In genomic region chr8:46551029-46551428, GRCm38 (mm10) we compare ENCODE assay signal across 8 mouse cellular contexts. TPM values are rescaled to one million over a fixed set of nuclear protein-coding genes. Genes with fewer than 3 reads are reported as not detected.
DNase-seq lines count a peak whose midpoint lies in the region; ATAC-seq and TF ChIP-seq lines count a peak whose summit lies in the region.

No protein-coding gene starts in this region.

- ATAC-seq in erythroid progenitor cell, adult 5-6 weeks (replicated peaks; ENCODE audit: low FRiP score, poor library complexity, severe bottlenecking), result peak; percentile 35
- ATAC-seq in neural tube, embryonic 15.5 days (ENCODE audit: low FRiP score), result no peak; the same call in 1 of the 2 replicates

- H3K4me1 ChIP-seq in kidney, adult 2 months (ENCODE audit: control insufficient read depth, insufficient read depth, low read length), result peaks cover 8% of the 10 kb centered on the region; the same call in 1 of the 2 replicates
- peaks cover 6 to 9% of the 10 kb centered on the region in 2 experiments; a peak in 3 of 4 replicates for H3K4me1 ChIP-seq in MEL (ENCODE audit: control insufficient read depth in 1 of 2, insufficient read depth in 2 of 2, low read length in 2 of 2)
- H3K4me1 ChIP-seq in limb, embryonic 10.5 days, result peaks cover 14% of the 10 kb centered on the region
- H3K4me1 ChIP-seq in neural tube, embryonic 15.5 days, result peaks cover 16% of the 10 kb centered on the region

- 42% methylated on average over 4 of the region's 4 CpGs for WGBS in kidney, adult 2 months
- 58% methylated on average over 4 of the region's 4 CpGs for WGBS in limb, embryonic 10.5 days
- WGBS in neural tube, embryonic 15.5 days, result 42% methylated on average over 4 of the region's 4 CpGs

- no peaks in the 10 kb centered on the region for H3K36me3 ChIP-seq in kidney, adult 2 months (ENCODE audit: control insufficient read depth, insufficient read depth, low read length)
- peaks cover 0 to 18% of the 10 kb centered on the region in 2 experiments; a peak in 2 of 4 replicates for H3K36me3 ChIP-seq in MEL (ENCODE audit: control insufficient read depth in 1 of 2, insufficient read depth in 2 of 2, low read length in 2 of 2)
- peaks cover 12% of the 10 kb centered on the region for H3K36me3 ChIP-seq in limb, embryonic 10.5 days
- H3K36me3 ChIP-seq in neural tube, embryonic 15.5 days, result no peaks in the 10 kb centered on the region

- H3K79me2 ChIP-seq in MEL (ENCODE audit: control insufficient read depth, insufficient read depth, low read length, poor library complexity), result peaks cover 8% of the 10 kb centered on the region; the same call in 1 of the 2 replicates

- H3K4me3 ChIP-seq in kidney, adult 2 months (ENCODE audit: insufficient read depth, low read depth, low read length), result no peak overlapping the region
- peak overlapping the region; percentile 31 to 72 for H3K4me3 ChIP-seq in MEL (ENCODE audit: control insufficient read depth in 1 of 2, insufficient read depth in 1 of 2, low read depth in 2 of 2, low read length in 2 of 2)
- peak overlapping the region; percentile 81 for H3K4me3 ChIP-seq in limb, embryonic 10.5 days
- peak overlapping the region; percentile 73 for H3K4me3 ChIP-seq in neural tube, embryonic 15.5 days (replicated peaks)

- no peaks in the 10 kb centered on the region for H3K9me3 ChIP-seq in MEL (replicated peaks; ENCODE audit: insufficient read depth, low read length)
- no peaks in the 10 kb centered on the region for H3K9me3 ChIP-seq in limb, embryonic 10.5 days (replicated peaks)
- H3K9me3 ChIP-seq in neural tube, embryonic 15.5 days (replicated peaks), result no peaks in the 10 kb centered on the region

- peak; percentile 75 to 77 for TF ChIP-seq EP300 in MEL (IDR thresholded peaks at IDR 0.05; ENCODE audit: low read depth in 1 of 2, low read length in 2 of 2)

- DNase-seq in kidney, adult 2 months, result peak; percentile 22
- no peak for DNase-seq in kidney, postnatal 14 days
- peak; percentile 84 for DNase-seq in MEL (ENCODE audit: low read depth, low spot score)
- no peak for DNase-seq in limb, embryonic 10.5 days (ENCODE audit: low spot score)
- no peak for DNase-seq in urinary bladder, postnatal 10 days (ENCODE audit: low spot score)
- DNase-seq in adrenal gland, adult 18-20 months (ENCODE audit: low spot score in 2 of 2), result no peak

- TF ChIP-seq POLR2A in kidney, adult 2 months (IDR thresholded peaks at IDR 0.05; ENCODE audit: low read depth, low read length), result no peak
- no peak for TF ChIP-seq POLR2A in MEL (IDR thresholded peaks at IDR 0.05; ENCODE audit: control insufficient read depth in 1 of 2, insufficient read depth in 1 of 2, low read depth in 1 of 2, low read length in 2 of 2, poor library complexity in 1 of 2)

- peak; percentile 2; the same call in 1 of the 2 replicates for TF ChIP-seq RAD21 in MEL (IDR thresholded peaks at IDR 0.05; ENCODE audit: low read depth, low read length)

- peak overlapping the region; percentile 86 for H3K4me2 ChIP-seq in neural tube, embryonic 15.5 days

- H3K9ac ChIP-seq in MEL (ENCODE audit: control insufficient read depth, low read depth, low read length, poor library complexity, severe bottlenecking), result peak overlapping the region; percentile 84
- no peak overlapping the region for H3K9ac ChIP-seq in neural tube, embryonic 15.5 days (replicated peaks)

- TF ChIP-seq CTCF in kidney, adult 2 months (conservative IDR thresholded peaks at IDR 0.05; ENCODE audit: insufficient read depth, insufficient read length, low read depth, low read length), result no peak
- TF ChIP-seq CTCF in MEL (IDR thresholded peaks at IDR 0.05 in 2 of 3, conservative IDR thresholded peaks at IDR 0.05 in 1 of 3; ENCODE audit: control insufficient read depth in 1 of 3, insufficient read depth in 1 of 3, low read depth in 2 of 3, low read length in 3 of 3, poor library complexity in 1 of 3, severe bottlenecking in 1 of 3), result no peak

- no peaks in the 10 kb centered on the region for H3K27me3 ChIP-seq in kidney, adult 2 months (replicated peaks; ENCODE audit: control insufficient read depth, insufficient read depth, low read length)
- H3K27me3 ChIP-seq in MEL (ENCODE audit: control insufficient read depth in 1 of 2, insufficient read depth in 2 of 2, low read length in 2 of 2), result no peaks in the 10 kb centered on the region
- H3K27me3 ChIP-seq in limb, embryonic 10.5 days (ENCODE audit: low read depth, poor library complexity, severe bottlenecking), result no peaks in the 10 kb centered on the region
- no peaks in the 10 kb centered on the region for H3K27me3 ChIP-seq in neural tube, embryonic 15.5 days (replicated peaks)

- no peak overlapping the region for H3K27ac ChIP-seq in kidney, adult 2 months (ENCODE audit: insufficient read depth, low read depth, low read length)
- H3K27ac ChIP-seq in MEL (ENCODE audit: control insufficient read depth, low read depth, low read length), result peak overlapping the region; percentile 96
- peak overlapping the region; percentile 81 for H3K27ac ChIP-seq in limb, embryonic 10.5 days
- H3K27ac ChIP-seq in neural tube, embryonic 15.5 days (replicated peaks), result peak overlapping the region; percentile 84; the same call in 1 of the 2 replicates

TF ChIP-seq in MEL, 35 proteins besides CTCF, POLR2A, EP300 and RAD21 (continues in another document):
- TF ChIP-seq KAT2A (conservative IDR thresholded peaks at IDR 0.05; ENCODE audit: low read depth, low read length) (no peak), NRF1 (IDR thresholded peaks at IDR 0.05; ENCODE audit: insufficient read depth, low read depth, low read length, poor library complexity, severe bottlenecking) (no peak), GABPA (IDR thresholded peaks at IDR 0.05; ENCODE audit: low read depth, low read length) (peak; percentile 78; the same call in 1 of the 2 replicates), ZC3H11A (IDR thresholded peaks at IDR 0.05; ENCODE audit: low read depth, low read length) (no peak), UBTF (IDR thresholded peaks at IDR 0.05; ENCODE audit: borderline replicate concordance, insufficient read depth, low read depth, low read length) (no peak), ZKSCAN1 (IDR thresholded peaks at IDR 0.05; ENCODE audit: low read depth, low read length) (no peak), ZMIZ1 (IDR thresholded peaks at IDR 0.05; ENCODE audit: low read depth, low read length) (no peak), MAFK (IDR thresholded peaks at IDR 0.05; ENCODE audit: borderline replicate concordance, low read depth, low read length) (peak; percentile 46; the same call in 1 of the 2 replicates), USF2 (IDR thresholded peaks at IDR 0.05; ENCODE audit: borderline replicate concordance in 1 of 2, insufficient read depth in 1 of 2, low read depth in 1 of 2, low read length in 2 of 2) (no peak), MYB (IDR thresholded peaks at IDR 0.05; ENCODE audit: low read depth, low read length) (no peak), TBP (IDR thresholded peaks at IDR 0.05; ENCODE audit: low read depth, low read length) (no peak), HCFC1 (IDR thresholded peaks at IDR 0.05; ENCODE audit: low read depth, low read length) (no peak), GATA1 (IDR thresholded peaks at IDR 0.05; ENCODE audit: low read depth, low read length) (peak; percentile 77), MYC (IDR thresholded peaks at IDR 0.05; ENCODE audit: low read depth, low read length) (no peak), ETS1 (IDR thresholded peaks at IDR 0.05; ENCODE audit: low read depth, low read length) (peak; percentile 80), MAZ (IDR thresholded peaks at IDR 0.05; ENCODE audit: low read depth, low read length) (no peak), ELF1 (IDR thresholded peaks at IDR 0.05; ENCODE audit: low read depth, low read length) (no peak), MXI1 (IDR thresholded peaks at IDR 0.05; ENCODE audit: low read depth, low read length) (no peak; the same call in 1 of the 2 replicates), POLR2AphosphoS5 (IDR thresholded peaks at IDR 0.05; ENCODE audit: borderline replicate concordance, low read depth, low read length) (no peak), ZNF384 (IDR thresholded peaks at IDR 0.05; ENCODE audit: low read depth, low read length) (no peak), TCF12 (IDR thresholded peaks at IDR 0.05; ENCODE audit: low read depth, low read length) (no peak; the same call in 1 of the 2 replicates), USF1 (IDR thresholded peaks at IDR 0.05; ENCODE audit: low read depth, low read length) (no peak), CHD2 (IDR thresholded peaks at IDR 0.05; ENCODE audit: low read length) (no peak), POLR2AphosphoS2 (IDR thresholded peaks at IDR 0.05; ENCODE audit: low read length) (peak; percentile 8; the same call in 1 of the 2 replicates), E2F4 (IDR thresholded peaks at IDR 0.05; ENCODE audit: borderline replicate concordance, low read depth, low read length) (no peak), MEF2A (IDR thresholded peaks at IDR 0.05; ENCODE audit: extremely low read depth, insufficient replicate concordance, low read depth, low read length, poor library complexity, severe bottlenecking) (no peak), JUND (IDR thresholded peaks at IDR 0.05; ENCODE audit: low read depth, low read length) (no peak), SIN3A (IDR thresholded peaks at IDR 0.05; ENCODE audit: low read length) (no peak), BHLHE40 (IDR thresholded peaks at IDR 0.05; ENCODE audit: borderline replicate concordance, low read depth, low read length) (no peak), RCOR1 (IDR thresholded peaks at IDR 0.05; ENCODE audit: low read depth, low read length) (peak; percentile 12; the same call in 1 of the 2 replicates), CHD1 (IDR thresholded peaks at IDR 0.05; ENCODE audit: low read depth, low read length) (no peak; the same call in 1 of the 2 replicates), NELFE (IDR thresholded peaks at IDR 0.05; ENCODE audit: low read depth, low read length) (no peak), SMC3 (IDR thresholded peaks at IDR 0.05; ENCODE audit: low read depth, low read length) (no peak), MAX (IDR thresholded peaks at IDR 0.05; ENCODE audit: low read length) (no peak)

RNA-seq across cellular contexts. Expression of gene Cenpu, which starts 0.8 kb away (rescaled TPM):
- 0.33 and 0.67 TPM in 2 replicates for polyA plus RNA-seq in kidney, adult 2 months (2012; rRNA removed)
- 20.6 and 30.7 TPM in 2 replicates for total RNA-seq in MEL (2012; rRNA removed)
- 100 to 1,000 TPM in 1 of 2 experiments, 10 to 100 TPM in 1; 42.5 to 446 TPM for polyA plus RNA-seq in MEL (2012; ENCODE audit: insufficient read depth in 1 of 2, insufficient read length in 2 of 2, low read depth in 1 of 2, low replicate concordance in 2 of 2, missing spikeins in 1 of 2)
- total RNA-seq in erythroid progenitor cell, adult 5-6 weeks (2015; ENCODE audit: low replicate concordance), result 27.2 and 36.0 TPM in 2 replicates
- 49.9 and 78.3 TPM in 2 replicates for total RNA-seq in erythroid progenitor cell, adult 5-6 weeks (2017; ENCODE audit: low replicate concordance)
- 26.5 and 27.1 TPM in 2 replicates for polyA plus RNA-seq in limb, embryonic 10.5 days (2016; fragmentation: Nextera tagmentation; extraction: Ambion mirVana)
- polyA plus RNA-seq in neural tube, embryonic 15.5 days (2015; fragmentation: Nextera tagmentation; extraction: Ambion mirVana), result 6.3 and 8.2 TPM in 2 replicates
- 1 to 10 TPM; 1.1 to 2.0 TPM for total RNA-seq in adrenal gland, adult 18-20 months (2021)

Comparison
In these comparisons a context has a peak if more than half of its experiments do, and no peak if none do; other contexts are left out.
1. DNase-seq: peak in kidney, adult 2 months (single experiment) and MEL (single experiment); none in kidney, postnatal 14 days (single experiment), limb, embryonic 10.5 days (single experiment), urinary bladder, postnatal 10 days (single experiment) and adrenal gland, adult 18-20 months (0 of 2).